Mouse (Mus musculus): Measurements from ENCODE around the gene Zfyve28.

DNA sequence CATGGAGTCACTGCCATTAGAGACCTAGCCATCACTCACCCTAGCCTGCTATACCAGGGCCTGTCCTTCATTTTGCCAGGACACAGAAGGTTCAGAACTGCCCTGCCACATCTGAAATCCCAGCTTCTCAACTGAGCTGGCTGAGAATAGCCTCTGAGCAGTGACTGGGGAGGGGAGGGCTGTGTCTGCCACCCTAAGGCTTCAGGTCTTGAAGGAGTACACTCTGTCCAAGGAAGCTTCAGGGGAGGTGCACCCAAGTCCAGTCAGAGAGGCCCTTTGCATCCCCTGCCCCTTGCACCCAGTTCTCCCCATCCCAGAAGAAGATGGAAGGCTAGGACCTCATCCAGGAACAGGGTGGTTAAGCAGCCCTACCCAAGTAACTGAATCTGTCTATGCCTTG, 102.5 kb downstream of the Zfyve28 start:
- TF ChIP-seq CTCF (IDR thresholded peaks at IDR 0.05; ENCODE audit: low read depth), result no peak
- TF ChIP-seq EP300 (IDR thresholded peaks at IDR 0.05; ENCODE audit: low read depth), result no peak

All from heart, postnatal 0 days (tissue).